Mouse (Mus musculus) E14TG2a.4 (cell line): ENCODE measurements around the gene Zfp663.

Experiments used
- H3K27me3 ChIP-seq: 2 replicates; pipeline ENCODE4 v1.6.1; 2014; ENCODE audit warnings: low read length, control low read depth; ENCODE audit not compliant: insufficient read depth
- H3K36me3 ChIP-seq: 2 replicates; pipeline ENCODE4 v1.6.1; 2014; ENCODE audit warnings: low read length, control low read depth; ENCODE audit not compliant: insufficient read depth
- H3K4me1 ChIP-seq: replicated peaks from 2 replicates; pipeline ENCODE4 v1.6.1; 2014; ENCODE audit warnings: low read depth, low read length, control low read depth
- H3K4me3 ChIP-seq: replicated peaks from 2 replicates; pipeline ENCODE4 v1.5.1; 2014; ENCODE audit warnings: mild to moderate bottlenecking, low read length
- H3K9me3 ChIP-seq: 2 replicates; pipeline ENCODE4 v1.6.1; 2014; ENCODE audit warnings: low read length, control low read depth
- CTCF ChIP-seq: conservative IDR thresholded peaks from 2 replicates; pipeline ENCODE4 v1.5.1; 2014; ENCODE audit warnings: low read length
- NANOG ChIP-seq: IDR thresholded peaks from 2 replicates; pipeline ENCODE4 v1.6.1; 2014; ENCODE audit warnings: borderline replicate concordance, low read length, mixed read lengths
- POU5F1 ChIP-seq: IDR thresholded peaks from 2 replicates; pipeline ENCODE4 v1.6.1; 2014; ENCODE audit warnings: low read length, borderline replicate concordance

Zfp663 gene

GRCm38 (mm10) chr2:165387370-165387769 is 18.8 kb upstream of the Zfp663 start:
- Histone ChIP-seq H3K36me3 (peaks cover 42% of the 10 kb centered on the region), H3K9me3 (no peaks in the 10 kb centered on the region), H3K4me3 (peak overlapping the region; percentile 82), H3K27me3 (peaks cover 44% of the 10 kb centered on the region), H3K4me1 (peaks cover 5% of the 10 kb centered on the region; the same call in 1 of the 2 replicates)
- no peak for TF ChIP-seq POU5F1
- TF ChIP-seq CTCF: no peak
- no peak for TF ChIP-seq NANOG

- peaks cover 54% of the 10 kb centered on the region for H3K27me3 ChIP-seq
- no peak for TF ChIP-seq NANOG
- TF ChIP-seq POU5F1: no peak
- TF ChIP-seq CTCF: no peak
- H3K9me3 ChIP-seq: 0 out of 2 replicates have a peak, but pooled peaks cover 4% of the 10 kb centered on the region
- H3K4me3 ChIP-seq: peak overlapping the region; percentile 46
- H3K36me3 ChIP-seq: peaks cover 67% of the 10 kb centered on the region
- peaks cover 22% of the 10 kb centered on the region for H3K4me1 ChIP-seq
Observed at GRCm38 (mm10) chr2:165380050-165380449, 11.5 kb upstream of the Zfp663 start.

GRCm38 (mm10) chr2:165376001-165376400 is 7.5 kb upstream of the Zfp663 start:
- Histone ChIP-seq H3K9me3 (0 out of 2 replicates have a peak, but pooled peaks cover 4% of the 10 kb centered on the region), H3K36me3 (peaks cover 30% of the 10 kb centered on the region), H3K4me1 (peaks cover 20% of the 10 kb centered on the region)

GRCm38 (mm10) chr2:165375478-165375877 is 6.9 kb upstream of the Zfp663 start:
- Histone ChIP-seq H3K9me3 (no peaks in the 10 kb centered on the region), H3K27me3 (peaks cover 17% of the 10 kb centered on the region), H3K36me3 (peaks cover 24% of the 10 kb centered on the region), H3K4me3 (no peak overlapping the region), H3K4me1 (peaks cover 20% of the 10 kb centered on the region)
- TF ChIP-seq POU5F1: no peak
- TF ChIP-seq NANOG: no peak
- TF ChIP-seq CTCF: no peak

More at GRCm38 (mm10) chr2:165376001-165376400, 7.5 kb upstream of the Zfp663 start:
- Histone ChIP-seq H3K4me3 (no peak overlapping the region), H3K27me3 (peaks cover 20% of the 10 kb centered on the region)
- TF ChIP-seq POU5F1 (no peak), CTCF (no peak), NANOG (no peak)

- TF ChIP-seq POU5F1 (no peak), NANOG (no peak), CTCF (no peak)
- Histone ChIP-seq H3K27me3 (peaks cover 19% of the 10 kb centered on the region), H3K4me3 (peak overlapping the region; percentile 61), H3K4me1 (peaks cover 30% of the 10 kb centered on the region), H3K36me3 (no peaks in the 10 kb centered on the region), H3K9me3 (no peaks in the 10 kb centered on the region)
Observed at GRCm38 (mm10) chr2:165371066-165371465, 2.5 kb upstream of the Zfp663 start.

- H3K4me1 ChIP-seq: peaks cover 30% of the 10 kb centered on the region
- peaks cover 23% of the 10 kb centered on the region for H3K27me3 ChIP-seq
- H3K9me3 ChIP-seq: no peaks in the 10 kb centered on the region
- H3K4me3 ChIP-seq: no peak overlapping the region
- no peaks in the 10 kb centered on the region for H3K36me3 ChIP-seq
- TF ChIP-seq CTCF (no peak), NANOG (no peak), POU5F1 (no peak)
Observed at GRCm38 (mm10) chr2:165370348-165370747, 1.8 kb upstream of the Zfp663 start.

GRCm38 (mm10) chr2:165367868-165368439 is 575 bp downstream of the Zfp663 start:
- Histone ChIP-seq H3K36me3 (no peaks in the 10 kb centered on the region), H3K9me3 (no peaks in the 10 kb centered on the region), H3K4me1 (peaks cover 39% of the 10 kb centered on the region), H3K27me3 (peaks cover 41% of the 10 kb centered on the region), H3K4me3 (peak overlapping the region; percentile 66)
- TF ChIP-seq NANOG (no peak), CTCF (no peak), POU5F1 (no peak)

- Histone ChIP-seq H3K36me3 (no peaks in the 10 kb centered on the region), H3K4me1 (peaks cover 39% of the 10 kb centered on the region), H3K9me3 (no peaks in the 10 kb centered on the region), H3K27me3 (peaks cover 45% of the 10 kb centered on the region), H3K4me3 (no peak overlapping the region)
- TF ChIP-seq CTCF (no peak), POU5F1 (no peak), NANOG (no peak)
Observed at GRCm38 (mm10) chr2:165367047-165367520, 1.4 kb downstream of the Zfp663 start.
